Mouse (Mus musculus) myocyte (in vitro differentiated cells): ENCODE measurements around the gene Mrpl45. TPM values are rescaled to one million over a fixed set of nuclear protein-coding genes. Genes with fewer than 3 reads are reported as not detected.

Experiments
- H3K27me3 ChIP-seq: one replicate; pipeline ENCODE4 v1.6.1; 2011; ENCODE audit not compliant: control insufficient read depth, insufficient read depth, insufficient read length
- H3K36me3 ChIP-seq: one replicate; pipeline ENCODE4 v1.6.1; 2011; ENCODE audit not compliant: control insufficient read depth, insufficient read depth
- H3K4me2 ChIP-seq: one replicate; pipeline ENCODE4 v1.6.1; 2011; ENCODE audit warnings: low read depth, control low read depth
- H3K4me3 ChIP-seq: one replicate; pipeline ENCODE4 v1.5.1; 2011; ENCODE audit warnings: mild to moderate bottlenecking, control low read depth, moderate library complexity
- H3K79me2 ChIP-seq: one replicate; pipeline ENCODE4 v1.6.1; 2011; ENCODE audit not compliant: control insufficient read depth, insufficient read depth
- H3ac ChIP-seq: one replicate; pipeline ENCODE4 v1.6.1; 2011; ENCODE audit not compliant: control insufficient read depth, insufficient read length
- CEBPB ChIP-seq: IDR thresholded peaks from 2 replicates; pipeline ENCODE4 v1.6.1; 2011; ENCODE audit warnings: mild to moderate bottlenecking, moderate library complexity; ENCODE audit not compliant: poor library complexity, insufficient read depth, severe bottlenecking
- E2F4 ChIP-seq: IDR thresholded peaks from one replicate; pipeline ENCODE4 v1.6.1; 2011; ENCODE audit warnings: mild to moderate bottlenecking, control low read depth, moderate library complexity; ENCODE audit not compliant: insufficient read depth
- MAX ChIP-seq: IDR thresholded peaks from one replicate; pipeline ENCODE4 v1.6.1; 2011; ENCODE audit warnings: low read depth, mild to moderate bottlenecking, control low read depth
- MYOD1 ChIP-seq, 3 experiments: IDR thresholded peaks; one replicate each; pipeline ENCODE4 v1.6.1; 2011; ENCODE audit warnings: control low read depth in 2 of 3, low read depth in 2 of 3, mild to moderate bottlenecking in 2 of 3, moderate library complexity in 1 of 3; ENCODE audit not compliant: insufficient read length in 2 of 3, control insufficient read depth in 1 of 3
- MYOG ChIP-seq, 3 experiments: IDR thresholded peaks; one replicate each; pipeline ENCODE4 v1.6.1; 2011; ENCODE audit warnings: control low read depth in 2 of 3, low read depth in 2 of 3, mild to moderate bottlenecking in 2 of 3; ENCODE audit not compliant: insufficient read length in 2 of 3, control insufficient read depth in 1 of 3, insufficient read depth in 1 of 3
- POLR2A ChIP-seq: IDR thresholded peaks from one replicate; pipeline ENCODE4 v1.6.1; 2011; ENCODE audit warnings: low read depth, mild to moderate bottlenecking, control low read depth, moderate library complexity; ENCODE audit not compliant: insufficient read length
- POLR2AphosphoS2 ChIP-seq: IDR thresholded peaks from one replicate; pipeline ENCODE4 v1.6.1; 2011; ENCODE audit warnings: low read depth, control low read depth; ENCODE audit not compliant: insufficient read length
- REST ChIP-seq: IDR thresholded peaks from one replicate; pipeline ENCODE4 v1.6.1; 2011; ENCODE audit warnings: mild to moderate bottlenecking, control low read depth, moderate library complexity; ENCODE audit not compliant: insufficient read depth, insufficient read length
- SRF ChIP-seq: IDR thresholded peaks from one replicate; pipeline ENCODE4 v1.6.1; 2011; ENCODE audit warnings: low read depth; ENCODE audit not compliant: control insufficient read depth, insufficient read length
- TCF12 ChIP-seq: IDR thresholded peaks from one replicate; pipeline ENCODE4 v1.6.1; 2011; ENCODE audit warnings: mild to moderate bottlenecking, control low read depth; ENCODE audit not compliant: poor library complexity, insufficient read depth, severe bottlenecking
- TCF3 ChIP-seq: IDR thresholded peaks from one replicate; pipeline ENCODE4 v1.6.1; 2011; ENCODE audit warnings: low read depth, control low read depth; ENCODE audit not compliant: insufficient read length
- USF1 ChIP-seq: IDR thresholded peaks from one replicate; pipeline ENCODE4 v1.6.1; 2011; ENCODE audit warnings: low read depth, mild to moderate bottlenecking, control low read depth, moderate library complexity
- polyA plus RNA-seq: library from polyadenylated mRNA; unstranded; fragments of >200 nt; fragmentation: generic; extraction: Trizol; gene quantifications from one replicate; pipeline ENCODE4 v1.2.1, GENCODE M21; 2012; ENCODE audit warnings: missing spikeins

The Mrpl45 gene
- polyA plus RNA-seq, 1 experiment, result 36.3 TPM

DNA sequence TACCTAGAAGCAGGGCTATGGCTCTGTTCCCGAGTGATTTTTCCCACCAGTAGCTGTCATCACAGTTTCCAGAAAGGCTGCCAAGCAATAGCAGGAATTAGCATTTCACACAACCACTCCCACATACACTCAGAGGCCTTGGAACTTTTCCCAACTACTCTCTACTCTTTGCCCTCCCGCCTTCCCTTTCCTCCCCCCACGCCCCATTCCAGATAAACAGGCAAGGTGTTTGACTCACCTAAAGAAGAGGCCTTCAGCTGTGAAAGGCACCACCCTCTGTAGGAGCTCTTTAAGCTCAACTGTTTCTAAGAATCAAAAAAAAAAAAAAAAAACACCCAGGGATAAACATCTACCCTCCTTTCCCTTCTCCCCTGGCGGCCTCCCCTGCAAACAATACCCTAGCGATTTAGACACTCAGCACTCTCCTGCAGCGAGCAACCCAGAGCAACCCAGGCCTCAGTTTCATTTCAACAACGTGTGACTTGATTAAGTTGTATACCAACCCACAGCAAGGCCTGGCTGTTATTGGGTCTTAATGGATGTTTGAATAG lies 13.2 kb upstream of the Mrpl45 start:
- H3K36me3 ChIP-seq, result no peaks in the 10 kb centered on the region
- H3ac ChIP-seq, result no peak overlapping the region
- no peak overlapping the region for H3K4me3 ChIP-seq
- no peaks in the 10 kb centered on the region for H3K27me3 ChIP-seq
- H3K79me2 ChIP-seq, result no peaks in the 10 kb centered on the region
- no peak for TF ChIP-seq MYOG (IDR thresholded peaks at IDR 0.05; ENCODE audit: control insufficient read depth in 1 of 3, insufficient read depth in 1 of 3, insufficient read length in 2 of 3, low read depth in 2 of 3)
- TF ChIP-seq TCF3, result no peak
- TF ChIP-seq POLR2AphosphoS2, result no peak
- TF ChIP-seq MAX, result no peak
- H3K4me2 ChIP-seq, result peak overlapping the region; percentile 32

GRCm38 (mm10) chr11:97304631-97305030 lies 10.9 kb upstream of the Mrpl45 start:
- no peaks in the 10 kb centered on the region for H3K79me2 ChIP-seq
- no peaks in the 10 kb centered on the region for H3K36me3 ChIP-seq
- no peak overlapping the region for H3K4me3 ChIP-seq
- H3K4me2 ChIP-seq, result no peak overlapping the region
- H3K27me3 ChIP-seq, result no peaks in the 10 kb centered on the region
- TF ChIP-seq TCF12, result no peak
- TF ChIP-seq USF1, result no peak
- H3ac ChIP-seq, result no peak overlapping the region

- Histone ChIP-seq H3K36me3 (no peaks in the 10 kb centered on the region), H3ac (no peak overlapping the region), H3K79me2 (no peaks in the 10 kb centered on the region), H3K4me2 (no peak overlapping the region), H3K4me3 (no peak overlapping the region), H3K27me3 (no peaks in the 10 kb centered on the region)
- TF ChIP-seq TCF12 (no peak), USF1 (no peak), REST (no peak)
These were observed 8.0 kb upstream of the Mrpl45 start for GRCm38 (mm10) chr11:97307294-97308069.

DNA sequence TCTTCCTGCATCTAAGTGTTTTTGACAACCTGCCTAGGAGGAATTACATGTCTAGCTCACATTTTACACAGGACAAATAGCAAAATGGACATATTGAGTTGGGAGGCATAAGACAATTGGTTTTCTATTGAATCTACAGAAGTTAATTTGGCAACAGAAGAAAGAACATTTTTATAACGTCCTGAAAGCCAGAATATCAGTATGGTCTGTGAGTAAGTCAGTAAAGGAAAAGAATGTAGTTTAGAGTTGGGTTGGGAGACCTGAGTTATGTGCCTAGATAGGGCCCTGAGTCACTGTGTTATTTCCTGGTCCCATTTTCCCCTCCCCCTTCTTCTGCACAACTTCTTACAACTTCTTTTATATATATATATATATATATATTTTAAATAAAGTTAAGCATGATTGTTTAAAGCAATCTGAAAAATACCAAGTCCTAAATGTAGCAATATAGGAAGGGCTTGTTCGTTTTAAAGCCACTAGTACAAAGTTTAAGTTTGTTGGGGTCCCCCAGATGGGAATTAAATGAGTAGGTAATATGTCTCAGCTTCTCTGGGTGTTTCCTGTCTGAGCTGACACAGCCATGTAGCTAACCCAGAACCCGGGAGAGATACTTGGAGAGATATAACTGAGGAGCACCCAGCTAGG lies 6.6 kb upstream of the Mrpl45 start:
- no peaks in the 10 kb centered on the region for H3K36me3 ChIP-seq
- H3K4me2 ChIP-seq, result peak overlapping the region; percentile 98
- H3K27me3 ChIP-seq, result no peaks in the 10 kb centered on the region
- TF ChIP-seq MYOD1 (IDR thresholded peaks at IDR 0.05; ENCODE audit: control insufficient read depth in 1 of 3, insufficient read length in 2 of 3, low read depth in 2 of 3) (no peak), TCF3 (no peak), REST (no peak), E2F4 (no peak)
- no peaks in the 10 kb centered on the region for H3K79me2 ChIP-seq
- peak overlapping the region; percentile 42 for H3ac ChIP-seq
- peak overlapping the region; percentile 28 for H3K4me3 ChIP-seq

- Histone ChIP-seq H3K36me3 (no peaks in the 10 kb centered on the region), H3K79me2 (no peaks in the 10 kb centered on the region), H3K4me3 (peak overlapping the region; percentile 28), H3ac (peak overlapping the region; percentile 42), H3K4me2 (peak overlapping the region; percentile 98), H3K27me3 (no peaks in the 10 kb centered on the region)
- TF ChIP-seq POLR2AphosphoS2 (peak; percentile 21), MAX (no peak), TCF3 (no peak), MYOG (IDR thresholded peaks at IDR 0.05; ENCODE audit: control insufficient read depth in 1 of 3, insufficient read depth in 1 of 3, insufficient read length in 2 of 3, low read depth in 2 of 3) (peak in 1 of 3 experiments; percentile 83), MYOD1 (IDR thresholded peaks at IDR 0.05; ENCODE audit: control insufficient read depth in 1 of 3, insufficient read length in 2 of 3, low read depth in 2 of 3) (peak in 2 of 3 experiments; percentile 63 to 80), REST (no peak), USF1 (no peak), POLR2A (peak; percentile 50), TCF12 (no peak), E2F4 (no peak), CEBPB (no peak), SRF (no peak)
These were observed 6.1 kb upstream of the Mrpl45 start for GRCm38 (mm10) chr11:97309451-97309836.
